Mouse (Mus musculus) myocyte (in vitro differentiated cells): ENCODE results near the gene Cd83.

ENCODE experiments used
- CEBPB ChIP-seq: IDR thresholded peaks from 2 replicates; pipeline ENCODE4 v1.6.1; 2011; ENCODE audit warnings: mild to moderate bottlenecking, moderate library complexity; ENCODE audit not compliant: poor library complexity, insufficient read depth, severe bottlenecking
- POLR2A ChIP-seq: IDR thresholded peaks from one replicate; pipeline ENCODE4 v1.6.1; 2011; ENCODE audit warnings: low read depth, mild to moderate bottlenecking, control low read depth, moderate library complexity; ENCODE audit not compliant: insufficient read length

GRCm38 (mm10) chr13:43822306-43822705 lies 37.7 kb downstream of the Cd83 start:
- TF ChIP-seq POLR2A (no peak), CEBPB (no peak)
